Mouse (Mus musculus) stomach, embryonic 15.5 days (tissue): ENCODE results near the gene Stam2. TPM values are rescaled to one million over a fixed set of nuclear protein-coding genes. Genes with fewer than 3 reads are reported as not detected.
A peak's percentile ranks its signal among the peaks of the same experiment; 100 is the strongest.

Source experiments
- ATAC-seq: fragments of 200-750 bp; cut with Nextera tagmentation; 2 replicates; pipeline ENCODE4 v1.8.0; 2017; ENCODE audit warnings: low read depth, moderate number of reproducible peaks, moderate TSS enrichment; ENCODE audit not compliant: insufficient read depth, low FRiP score
- H3K27ac ChIP-seq: fragments of 300-500 bp; sonication (generic); 2 replicates; pipeline ENCODE4 v1.5.1; 2015; ENCODE audit warnings: mild to moderate bottlenecking, inconsistent platforms
- H3K27me3 ChIP-seq: fragments of 300-500 bp; sonication (generic); replicated peaks from 2 replicates; pipeline ENCODE4 v1.6.1; 2015; ENCODE audit warnings: inconsistent platforms
- H3K36me3 ChIP-seq: fragments of 300-500 bp; sonication (generic); 2 replicates; pipeline ENCODE4 v1.6.1; 2015; ENCODE audit warnings: inconsistent platforms
- H3K4me1 ChIP-seq: fragments of 300-500 bp; sonication (generic); 2 replicates; pipeline ENCODE4 v1.6.1; 2015; ENCODE audit warnings: inconsistent platforms
- H3K4me2 ChIP-seq: fragments of 300-500 bp; sonication (generic); 2 replicates; pipeline ENCODE4 v1.6.1; 2015; ENCODE audit warnings: mild to moderate bottlenecking, inconsistent platforms
- H3K4me3 ChIP-seq: fragments of 300-500 bp; sonication (generic); replicated peaks from 2 replicates; pipeline ENCODE4 v1.5.1; 2015; ENCODE audit warnings: inconsistent platforms
- H3K9ac ChIP-seq: fragments of 300-500 bp; sonication (generic); 2 replicates; pipeline ENCODE4 v1.6.1; 2015; ENCODE audit warnings: inconsistent platforms
- H3K9me3 ChIP-seq: fragments of 300-500 bp; sonication (generic); 2 replicates; pipeline ENCODE4 v1.6.1; 2016; ENCODE audit warnings: inconsistent platforms
- WGBS: fragments of 180-500 bp; shearing (Covaris S2); methylation state at CpG from one replicate; pipeline ENCODE4 v1.1.7; 2015; 5-methylcytosine and 5-hydroxymethylcytosine counted together
- polyA plus RNA-seq: library from polyadenylated mRNA; unstranded; fragments of >200 nt; fragmentation: Nextera tagmentation; extraction: Ambion mirVana; gene quantifications from 2 replicates; pipeline ENCODE4 v1.2.1, GENCODE M21; 2015

Stam2 gene
- polyA plus RNA-seq, 1 experiment from 2014 or later = 31.5 TPM

DNA sequence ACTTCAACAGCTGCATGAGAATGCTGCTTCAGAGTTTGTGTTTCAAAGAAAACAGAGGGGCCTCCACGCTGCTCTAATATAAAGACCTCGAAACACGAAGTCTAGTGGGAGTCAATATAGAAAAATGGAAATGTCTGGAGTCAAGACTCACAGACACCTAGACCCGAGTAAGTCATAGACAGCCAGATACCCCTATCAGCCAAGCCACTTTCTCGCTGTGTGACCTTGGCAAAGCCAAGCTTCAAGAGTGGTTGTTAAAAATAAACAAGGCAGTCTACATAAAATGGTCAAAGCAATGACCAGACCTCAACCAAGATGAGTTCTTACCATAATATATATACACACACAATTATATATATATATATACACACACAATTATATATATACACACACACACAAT is 25.0 kb downstream of the Stam2 start:
- H3K4me2 ChIP-seq = no peak overlapping the region
- H3K9ac ChIP-seq = no peak overlapping the region
- H3K27me3 ChIP-seq = no peaks in the 10 kb centered on the region
- H3K36me3 ChIP-seq = peaks cover 7% of the 10 kb centered on the region; the same call in 1 of the 2 replicates
- no peak overlapping the region for H3K27ac ChIP-seq
- ATAC-seq = no peak
- H3K4me3 ChIP-seq = no peak overlapping the region
- H3K9me3 ChIP-seq = no peaks in the 10 kb centered on the region
- H3K4me1 ChIP-seq = no peaks in the 10 kb centered on the region; the same call in 1 of the 2 replicates
- 90% methylated on average over 5 of the region's 5 CpGs for WGBS

DNA sequence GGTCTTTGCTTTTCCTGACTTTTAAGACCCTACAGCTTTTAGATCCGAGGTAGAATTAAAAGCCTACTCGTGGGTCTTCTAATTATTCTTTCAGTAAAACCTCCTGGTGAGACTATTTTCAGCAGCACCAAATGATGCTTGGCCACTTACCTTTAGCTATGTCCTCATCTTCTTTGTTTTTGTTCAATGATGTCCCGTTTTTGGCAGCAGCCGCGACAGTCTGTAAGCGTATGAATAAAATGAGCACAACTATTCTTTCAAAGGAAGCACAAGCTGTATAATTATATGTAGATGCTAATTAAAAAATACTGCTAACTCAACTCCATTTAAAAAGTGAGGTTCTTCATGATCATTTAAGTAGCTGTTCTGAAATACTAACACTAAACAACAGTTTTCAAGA is 26.5 kb downstream of the Stam2 start:
- no peak overlapping the region for H3K9ac ChIP-seq

DNA sequence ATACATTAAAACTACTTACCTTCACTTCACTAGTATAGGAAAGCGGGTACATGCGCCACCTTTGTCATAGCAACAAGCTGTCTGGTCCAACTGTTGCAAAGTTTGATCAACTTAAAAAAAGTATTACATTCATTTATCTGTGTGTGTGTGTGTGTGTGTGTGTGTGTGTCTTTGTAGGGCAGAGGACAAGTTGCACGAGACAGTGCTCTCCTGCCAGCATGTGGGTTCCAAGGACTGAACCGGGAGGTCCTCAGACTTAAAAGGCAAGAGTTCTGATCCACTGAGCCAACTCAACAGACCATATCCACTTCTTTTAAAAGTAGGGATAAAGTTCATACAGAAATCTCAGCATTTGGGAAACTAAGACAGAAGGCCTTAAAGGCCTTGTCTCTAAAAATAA is 28.0 kb downstream of the Stam2 start:
- H3K27me3 ChIP-seq = no peaks in the 10 kb centered on the region
- no peak overlapping the region for H3K4me2 ChIP-seq
- no peak overlapping the region for H3K4me3 ChIP-seq
- H3K4me1 ChIP-seq = no peaks in the 10 kb centered on the region
- H3K9ac ChIP-seq = no peak overlapping the region
- H3K36me3 ChIP-seq = peaks cover 7% of the 10 kb centered on the region; the same call in 1 of the 2 replicates
- H3K9me3 ChIP-seq = no peaks in the 10 kb centered on the region
- H3K27ac ChIP-seq = no peak overlapping the region
- 95% methylated on average over 4 of the region's 4 CpGs for WGBS
- ATAC-seq = no peak

More for the DNA sequence above, 26.5 kb downstream of the Stam2 start:
- no peak for ATAC-seq
- 92% methylated on average over 6 of the region's 6 CpGs for WGBS
- no peaks in the 10 kb centered on the region for H3K9me3 ChIP-seq
- H3K4me1 ChIP-seq = no peaks in the 10 kb centered on the region; the same call in 1 of the 2 replicates
- no peak overlapping the region for H3K4me2 ChIP-seq
- H3K27ac ChIP-seq = no peak overlapping the region
- no peak overlapping the region for H3K4me3 ChIP-seq
- no peaks in the 10 kb centered on the region for H3K27me3 ChIP-seq
- peaks cover 7% of the 10 kb centered on the region; the same call in 1 of the 2 replicates for H3K36me3 ChIP-seq

DNA sequence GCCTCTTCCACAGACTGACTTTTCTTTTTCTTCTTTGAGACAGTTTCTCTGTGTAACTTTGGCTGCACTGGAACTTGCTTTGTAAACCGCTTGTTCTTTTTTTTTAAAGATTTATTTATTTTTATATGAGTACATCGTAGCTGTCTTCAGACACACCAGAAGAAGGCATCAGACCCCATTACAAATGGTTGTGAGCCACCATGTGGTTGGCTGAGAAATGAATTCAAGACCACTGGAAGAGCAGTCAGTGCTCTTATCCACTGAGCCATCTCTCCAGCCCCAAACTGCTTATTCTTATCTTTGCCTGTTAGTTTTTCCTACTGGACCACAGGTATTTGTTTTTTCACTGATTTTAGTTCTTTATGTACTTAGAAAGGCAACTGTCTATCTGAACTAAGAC is 31.3 kb downstream of the Stam2 start:
- H3K9ac ChIP-seq = no peak overlapping the region
- peaks cover 14% of the 10 kb centered on the region; the same call in 1 of the 2 replicates for H3K36me3 ChIP-seq

DNA sequence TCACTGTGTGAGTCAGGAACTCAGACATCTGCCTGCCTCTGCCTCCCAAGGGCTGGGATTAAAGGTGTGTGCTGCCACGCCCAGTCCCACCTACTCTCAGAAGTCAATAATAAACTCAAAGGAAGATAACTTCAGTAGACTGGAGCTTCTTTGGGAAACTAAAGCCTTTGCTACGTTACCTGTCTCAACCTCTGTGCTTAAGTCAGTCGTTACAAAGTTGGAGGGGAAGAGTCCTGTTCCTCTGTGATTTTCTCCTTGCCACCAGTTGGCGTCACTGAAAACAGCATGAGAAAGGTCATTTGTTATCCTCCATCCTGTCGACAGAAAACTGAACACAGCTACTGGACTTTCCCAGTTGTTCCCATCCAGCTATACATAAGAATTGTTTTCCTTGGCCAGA is 32.7 kb downstream of the Stam2 start:
- no peaks in the 10 kb centered on the region for H3K9me3 ChIP-seq
- H3K4me3 ChIP-seq = no peak overlapping the region
- H3K27ac ChIP-seq = no peak overlapping the region
- peaks cover 14% of the 10 kb centered on the region; the same call in 1 of the 2 replicates for H3K36me3 ChIP-seq
- ATAC-seq = no peak
- H3K27me3 ChIP-seq = no peaks in the 10 kb centered on the region
- H3K4me1 ChIP-seq = no peaks in the 10 kb centered on the region
- H3K4me2 ChIP-seq = no peak overlapping the region
- H3K9ac ChIP-seq = no peak overlapping the region
- WGBS = 91% methylated on average over 5 of the region's 5 CpGs

More for the DNA sequence above, 31.3 kb downstream of the Stam2 start:
- no peaks in the 10 kb centered on the region for H3K9me3 ChIP-seq
- H3K4me3 ChIP-seq = no peak overlapping the region
- no peak overlapping the region for H3K27ac ChIP-seq
- H3K4me1 ChIP-seq = no peaks in the 10 kb centered on the region
- WGBS = 86% methylated on average over 2 of the region's 2 CpGs
- ATAC-seq = no peak
- H3K4me2 ChIP-seq = no peak overlapping the region
- no peaks in the 10 kb centered on the region for H3K27me3 ChIP-seq

DNA sequence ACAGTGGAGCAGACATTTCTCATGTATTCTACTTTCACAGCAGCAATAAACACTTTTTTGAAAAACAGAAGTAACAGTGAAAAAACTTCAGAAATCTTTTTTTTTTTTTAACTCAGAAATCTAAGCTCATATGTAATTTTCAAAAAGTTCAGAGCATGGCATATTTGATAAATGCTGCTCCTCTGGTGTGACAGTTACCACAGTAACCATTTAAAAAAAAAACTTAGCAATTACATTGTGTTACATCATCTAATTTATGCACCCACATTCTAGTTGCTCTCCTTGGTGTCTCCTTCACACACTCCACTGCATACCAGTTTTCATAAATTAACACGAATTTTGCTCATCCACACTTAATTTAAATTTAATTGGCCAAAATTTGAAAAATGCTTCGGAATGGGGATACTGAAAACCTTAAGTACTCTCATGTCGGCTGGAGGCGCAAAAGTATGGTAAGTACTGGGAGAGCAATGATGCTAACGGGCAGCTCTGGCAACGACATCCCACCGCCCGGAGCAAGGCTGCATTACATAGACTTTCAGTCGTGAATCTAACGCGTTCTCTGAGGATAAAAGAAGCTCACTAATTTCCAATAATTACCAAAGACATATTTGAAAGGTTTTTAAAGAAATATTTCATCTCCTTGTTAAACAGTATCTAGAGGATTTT is 40.6 kb downstream of the Stam2 start:
- Histone ChIP-seq H3K4me1 (no peaks in the 10 kb centered on the region), H3K4me2 (no peak overlapping the region), H3K4me3 (no peak overlapping the region), H3K9me3 (no peaks in the 10 kb centered on the region), H3K27ac (no peak overlapping the region), H3K9ac (no peak overlapping the region), H3K36me3 (0 out of 2 replicates have a peak, but pooled peaks cover 11% of the 10 kb centered on the region), H3K27me3 (no peaks in the 10 kb centered on the region)
- WGBS = 89% methylated on average over 11 of the region's 11 CpGs
- ATAC-seq = no peak

DNA sequence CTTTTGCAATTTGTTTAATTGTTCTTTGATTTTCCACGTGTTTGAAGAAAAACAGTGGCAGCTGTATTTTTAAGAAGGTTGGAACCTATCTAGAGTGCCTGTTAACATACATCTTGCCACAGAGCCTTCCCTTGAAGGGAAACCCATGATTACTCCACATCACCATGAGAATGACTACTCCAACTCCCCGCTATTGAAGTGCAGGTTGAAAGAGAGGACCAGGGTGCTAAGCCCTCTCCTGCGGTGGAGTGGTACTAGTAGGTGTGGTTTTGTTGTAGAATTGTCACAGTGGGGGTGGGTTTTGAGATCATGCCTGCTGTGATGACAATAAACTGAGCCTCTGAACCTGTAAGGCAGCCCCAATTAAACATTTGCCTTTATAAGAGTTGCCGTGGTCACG is 41.7 kb downstream of the Stam2 start:
- no peak for ATAC-seq
- Histone ChIP-seq H3K27me3 (no peaks in the 10 kb centered on the region), H3K27ac (no peak overlapping the region), H3K9me3 (no peaks in the 10 kb centered on the region), H3K36me3 (0 out of 2 replicates have a peak, but pooled peaks cover 10% of the 10 kb centered on the region), H3K4me3 (no peak overlapping the region), H3K4me2 (no peak overlapping the region), H3K9ac (no peak overlapping the region), H3K4me1 (no peaks in the 10 kb centered on the region)
- WGBS = 67% methylated on average over 5 of the region's 5 CpGs

DNA sequence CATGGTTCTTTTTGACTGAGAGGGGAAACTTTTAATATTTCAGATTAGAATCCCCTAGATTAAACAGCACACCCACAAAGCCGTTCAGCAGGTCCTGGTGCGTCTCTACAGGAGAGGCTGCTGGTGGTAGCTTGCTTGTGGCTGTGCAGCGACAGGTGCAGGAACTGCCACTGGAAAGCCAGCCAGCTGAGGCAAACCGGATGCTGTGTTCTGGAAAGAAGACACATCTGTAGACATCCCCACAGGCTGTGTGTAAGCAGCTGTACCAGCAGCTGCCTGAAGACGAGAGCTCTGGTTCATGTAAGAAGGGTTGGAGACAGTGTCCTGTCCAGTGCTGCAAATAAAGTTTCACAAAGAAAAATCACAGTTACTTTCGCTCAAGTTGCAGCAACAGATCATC is 47.5 kb downstream of the Stam2 start:
- Histone ChIP-seq H3K27ac (no peak overlapping the region), H3K4me2 (no peak overlapping the region), H3K9me3 (no peaks in the 10 kb centered on the region), H3K27me3 (no peaks in the 10 kb centered on the region), H3K4me3 (no peak overlapping the region), H3K9ac (no peak overlapping the region), H3K4me1 (no peaks in the 10 kb centered on the region), H3K36me3 (0 out of 2 replicates have a peak, but pooled peaks cover 4% of the 10 kb centered on the region)
- no peak for ATAC-seq
- 62% methylated on average over 6 of the region's 6 CpGs for WGBS

DNA sequence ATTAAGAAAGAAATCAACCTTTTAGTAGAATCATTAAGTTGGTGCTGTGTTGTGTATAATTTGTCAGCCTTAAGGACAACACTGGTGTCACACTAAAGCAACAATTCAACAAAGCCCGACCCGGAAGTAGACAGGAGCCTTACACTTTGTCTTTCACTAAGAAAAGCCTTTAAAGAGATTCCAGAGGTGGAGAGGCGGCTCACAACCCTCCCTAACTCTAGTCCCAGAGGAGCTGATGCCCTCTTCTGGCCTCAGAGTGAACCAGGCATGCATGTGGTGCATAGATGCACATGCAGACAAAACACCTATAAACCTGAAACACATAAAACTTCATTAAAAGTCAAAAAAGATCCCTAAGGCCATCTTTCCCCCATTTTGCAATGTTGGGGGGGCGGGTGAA is 50.3 kb downstream of the Stam2 start:
- H3K4me3 ChIP-seq = no peak overlapping the region
- no peak for ATAC-seq
- 0 out of 2 replicates have a peak, but pooled peaks cover 4% of the 10 kb centered on the region for H3K36me3 ChIP-seq
- H3K9me3 ChIP-seq = no peaks in the 10 kb centered on the region
- no peaks in the 10 kb centered on the region for H3K27me3 ChIP-seq
- 64% methylated on average over 4 of the region's 4 CpGs for WGBS
- no peak overlapping the region for H3K27ac ChIP-seq
- H3K4me2 ChIP-seq = no peak overlapping the region
- H3K9ac ChIP-seq = no peak overlapping the region
- no peaks in the 10 kb centered on the region for H3K4me1 ChIP-seq

DNA sequence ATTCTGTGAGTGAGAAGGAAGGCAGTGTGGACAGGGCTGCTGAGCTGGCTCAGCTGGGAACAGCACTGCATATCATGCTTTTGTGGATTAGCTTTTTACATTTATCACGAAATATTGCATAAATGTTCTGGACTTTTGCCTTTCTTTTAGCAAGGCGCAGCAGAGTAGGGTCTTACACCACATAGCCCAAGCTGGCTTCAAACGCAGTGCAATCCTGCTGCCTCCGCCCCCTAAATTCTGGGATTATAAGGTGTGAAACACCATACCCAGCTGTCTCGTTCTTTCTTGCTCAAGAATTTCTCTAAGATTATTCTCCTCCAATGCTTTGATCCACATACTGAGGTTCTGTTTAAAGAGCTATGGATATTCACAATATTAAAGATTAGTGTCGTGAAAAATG is 55.5 kb downstream of the Stam2 start:
- no peak overlapping the region for H3K9ac ChIP-seq
- no peaks in the 10 kb centered on the region for H3K4me1 ChIP-seq
- no peak overlapping the region for H3K27ac ChIP-seq
- WGBS = 69% methylated on average over 6 of the region's 6 CpGs
- H3K9me3 ChIP-seq = no peaks in the 10 kb centered on the region
- H3K36me3 ChIP-seq = no peaks in the 10 kb centered on the region
- no peak overlapping the region for H3K4me3 ChIP-seq
- no peak for ATAC-seq
- no peak overlapping the region for H3K4me2 ChIP-seq
- no peaks in the 10 kb centered on the region for H3K27me3 ChIP-seq

DNA sequence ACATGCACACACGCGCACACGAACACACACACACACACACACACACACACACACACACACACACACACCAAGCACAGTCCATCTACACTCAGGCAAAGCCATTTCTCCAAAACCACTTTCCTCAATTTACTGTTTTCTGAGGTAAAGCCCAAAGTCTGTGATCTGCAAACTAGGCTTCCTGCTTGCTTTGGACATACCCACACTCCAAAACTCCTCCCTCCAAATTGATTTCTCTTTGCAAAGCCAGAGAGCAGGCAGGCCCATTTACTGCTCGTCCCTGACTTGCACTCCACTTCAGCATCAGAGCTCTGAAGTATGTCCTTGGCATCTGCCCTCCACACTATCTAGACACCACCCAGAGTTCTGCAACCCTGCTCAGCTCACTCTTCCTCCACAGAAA is 64.5 kb downstream of the Stam2 start:
- no peaks in the 10 kb centered on the region for H3K36me3 ChIP-seq
- H3K27ac ChIP-seq = no peak overlapping the region
- 72% methylated on average over 4 of the region's 4 CpGs for WGBS
- 0 out of 2 replicates have a peak, but pooled peaks cover 10% of the 10 kb centered on the region for H3K4me1 ChIP-seq
- H3K4me3 ChIP-seq = no peak overlapping the region
- peaks cover 9% of the 10 kb centered on the region for H3K27me3 ChIP-seq
- ATAC-seq = no peak
- no peak overlapping the region for H3K9ac ChIP-seq
- no peak overlapping the region for H3K4me2 ChIP-seq
- no peaks in the 10 kb centered on the region for H3K9me3 ChIP-seq

DNA sequence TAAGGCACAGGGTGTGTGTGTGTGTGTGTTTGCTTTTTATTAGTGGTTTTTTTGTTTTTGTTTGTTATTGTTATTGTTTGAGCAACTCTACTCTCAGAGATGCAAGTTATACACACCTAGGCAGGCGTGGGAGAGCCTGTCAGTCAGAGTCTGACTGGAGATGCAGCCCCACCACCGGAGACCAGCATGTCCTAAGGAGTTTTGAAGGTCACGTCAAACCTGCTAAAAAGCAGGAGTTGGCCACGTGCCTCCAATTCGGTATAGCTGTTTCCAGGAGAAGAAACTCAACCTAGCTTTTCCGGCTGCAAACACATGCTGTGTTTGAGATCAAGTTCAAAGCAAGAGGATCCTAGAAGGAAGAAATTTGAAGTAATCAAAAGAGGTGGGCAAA is 65.2 kb downstream of the Stam2 start:
- H3K9ac ChIP-seq = no peak overlapping the region
- WGBS = 17% methylated on average over 6 of the region's 6 CpGs
- no peak overlapping the region for H3K27ac ChIP-seq
- peaks cover 9% of the 10 kb centered on the region for H3K27me3 ChIP-seq
- peak overlapping the region; percentile 69 for H3K4me3 ChIP-seq
- no peaks in the 10 kb centered on the region for H3K9me3 ChIP-seq
- 0 out of 2 replicates have a peak, but pooled peaks have one; percentile 15 for ATAC-seq
- H3K36me3 ChIP-seq = no peaks in the 10 kb centered on the region
- 0 out of 2 replicates have a peak, but pooled peaks cover 10% of the 10 kb centered on the region for H3K4me1 ChIP-seq
- H3K4me2 ChIP-seq = peak overlapping the region; percentile 96
